Mouse (Mus musculus) cerebellum, adult 2 months (tissue): Measurements from ENCODE around the gene Galr3.

Experiments
- CTCF ChIP-seq: fragments of 200-500 bp; IDR thresholded peaks from 2 replicates; pipeline ENCODE4 v1.5.1; 2011; ENCODE audit warnings: low read depth, mild to moderate bottlenecking, control low read depth, low read length, moderate library complexity, borderline replicate concordance; ENCODE audit not compliant: insufficient read depth
- POLR2A ChIP-seq: fragments of 200-500 bp; IDR thresholded peaks from 2 replicates; pipeline ENCODE4 v1.6.1; 2011; ENCODE audit warnings: low read length, control low read depth, borderline replicate concordance; ENCODE audit not compliant: insufficient read depth

GRCm38 (mm10) chr15:78999586-78999985 lies 42.1 kb upstream of the Galr3 start:
- no peak for TF ChIP-seq POLR2A
- TF ChIP-seq CTCF = no peak
